ENCODE assay signal across 20 mouse cellular contexts in the genomic region with DNA sequence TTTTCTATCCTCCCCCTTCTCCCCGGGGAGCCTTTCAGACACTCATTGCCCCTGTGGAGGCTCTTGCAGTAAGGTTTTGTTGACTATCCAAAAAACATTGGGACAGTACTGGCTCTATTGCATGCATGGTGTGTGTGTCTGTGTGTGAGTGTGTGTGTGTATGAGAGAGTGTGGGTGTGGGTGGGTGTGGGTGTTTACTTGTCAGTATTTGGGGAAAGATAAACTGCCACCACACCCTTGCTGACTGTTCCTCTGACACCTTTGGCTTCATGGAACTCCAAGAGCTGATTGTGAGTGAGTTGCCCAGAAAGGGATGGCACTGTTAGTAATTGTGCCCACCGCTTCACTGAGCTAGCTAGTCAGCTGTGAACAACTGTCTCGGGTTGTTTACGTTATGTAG. TPM values are rescaled to one million over a fixed set of nuclear protein-coding genes. Genes with fewer than 3 reads are reported as not detected.
DNase-seq lines count a peak whose midpoint lies in the region; ATAC-seq and TF ChIP-seq lines count a peak whose summit lies in the region.
"Had no signal": no experiment of that assay in that cellular context is flagged by ENCODE, and none has a peak within 500 bp of the region (broad histone marks: within the 10 kb centered on the region; RNA-seq: fewer than 3 reads in every experiment).

No protein-coding gene starts in this region.

- no peak overlapping the region for H3K9ac ChIP-seq in heart, embryonic 11.5 days (ENCODE audit: low read depth, low read length)
- H3K9ac ChIP-seq in ES-E14 (ENCODE audit: insufficient read depth, low read depth, low read length, poor library complexity, severe bottlenecking): 0 out of 2 replicates have a peak overlapping the region, but pooled peaks have one; percentile 17
- H3K9ac ChIP-seq in liver, embryonic 14.5 days (replicated peaks): peak overlapping the region; percentile 44
- H3K9ac ChIP-seq: forebrain, embryonic 15.5 days; hindbrain, embryonic 15.5 days had no signal

- H3K4me2 ChIP-seq in heart, embryonic 11.5 days: no peak overlapping the region
- H3K4me2 ChIP-seq in liver, embryonic 14.5 days (ENCODE audit: low read depth): peak overlapping the region; percentile 56
- H3K4me2 ChIP-seq: forebrain, embryonic 15.5 days; hindbrain, embryonic 15.5 days had no signal

- intact Hi-C loops in heart, postnatal 36 days (cut with DNase I): no loop called here

- ATAC-seq in heart, embryonic 11.5 days (replicated peaks; ENCODE audit: insufficient number of reproducible peaks, low FRiP score, low TSS enrichment): peak; percentile 84
- ATAC-seq in common myeloid progenitor, adult 5-6 weeks (replicated peaks; ENCODE audit: low read depth, poor library complexity, severe bottlenecking): peak; percentile 54; the same call in 1 of the 2 replicates
- ATAC-seq in liver, embryonic 14.5 days (ENCODE audit: insufficient read depth): peak; percentile 98
- ATAC-seq: forebrain, embryonic 15.5 days had no signal

- H3K4me1 ChIP-seq in heart, embryonic 11.5 days (ENCODE audit: control insufficient read depth, insufficient read depth, low read length): no peaks in the 10 kb centered on the region
- H3K4me1 ChIP-seq in ES-E14 (ENCODE audit: control insufficient read depth in 2 of 2, insufficient read depth in 2 of 2, low read length in 2 of 2, poor library complexity in 1 of 2): no peaks in the 10 kb centered on the region
- peaks cover 21% of the 10 kb centered on the region in 2 experiments for H3K4me1 ChIP-seq in liver, embryonic 14.5 days (replicated peaks; ENCODE audit: control insufficient read depth in 2 of 2, insufficient read depth in 2 of 2, low read length in 1 of 2)
- H3K4me1 ChIP-seq: forebrain, embryonic 15.5 days; hindbrain, embryonic 15.5 days had no signal

- TF ChIP-seq CTCF in liver, embryonic 14.5 days (IDR thresholded peaks at IDR 0.05; ENCODE audit: low read depth): no peak

- in situ Hi-C loops in ES-E14 (cut with MboI; ENCODE audit: low sequenced_read_pairs in 2 of 2, unreplicated experiment in 2 of 2): no loop called here

- H3K27me3 ChIP-seq in heart, embryonic 11.5 days (ENCODE audit: control insufficient read depth, insufficient read depth, low read length): no peaks in the 10 kb centered on the region
- no peaks in the 10 kb centered on the region for H3K27me3 ChIP-seq in liver, embryonic 14.5 days (ENCODE audit: control insufficient read depth, insufficient read depth, low read length)
- H3K27me3 ChIP-seq: forebrain, embryonic 15.5 days; hindbrain, embryonic 15.5 days had no signal

- WGBS in heart, embryonic 11.5 days (ENCODE audit: insufficient replicate concordance): 90% methylated on average over 4 of the region's 4 CpGs
- 64% methylated on average over 4 of the region's 4 CpGs for WGBS in liver, embryonic 14.5 days (ENCODE audit: insufficient replicate concordance)

- no peak overlapping the region for H3K27ac ChIP-seq in heart, embryonic 11.5 days (ENCODE audit: low read depth, low read length)
- H3K27ac ChIP-seq in ES-E14 (ENCODE audit: insufficient read depth, low read depth, low read length, poor library complexity, severe bottlenecking): peak overlapping the region; percentile 31; the same call in 1 of the 2 replicates
- peak overlapping the region; percentile 78 for H3K27ac ChIP-seq in liver, embryonic 14.5 days
- H3K27ac ChIP-seq: forebrain, embryonic 15.5 days; hindbrain, embryonic 15.5 days had no signal

- no peaks in the 10 kb centered on the region for H3K9me3 ChIP-seq in heart, embryonic 11.5 days (replicated peaks; ENCODE audit: control insufficient read depth, low read length)
- no peaks in the 10 kb centered on the region for H3K9me3 ChIP-seq in ES-E14 (ENCODE audit: control insufficient read depth, insufficient read depth, low read depth, low read length)
- H3K9me3 ChIP-seq in liver, embryonic 14.5 days (ENCODE audit: control insufficient read depth, low read length): no peaks in the 10 kb centered on the region
- H3K9me3 ChIP-seq: forebrain, embryonic 15.5 days; hindbrain, embryonic 15.5 days had no signal

- TF ChIP-seq EP300 in liver, embryonic 14.5 days (IDR thresholded peaks at IDR 0.05; ENCODE audit: low read depth): peak; percentile 29; the same call in 1 of the 2 replicates

- H3K4me3 ChIP-seq in heart, embryonic 11.5 days (ENCODE audit: low read depth, low read length): no peak overlapping the region
- H3K4me3 ChIP-seq in ES-E14 (ENCODE audit: insufficient read depth in 1 of 2, low read depth in 1 of 2, low read length in 2 of 2, poor library complexity in 1 of 2, severe bottlenecking in 1 of 2): no peak overlapping the region
- peak overlapping the region; percentile 22 to 42 for H3K4me3 ChIP-seq in liver, embryonic 14.5 days (ENCODE audit: insufficient read depth in 1 of 2, low read depth in 2 of 2, low read length in 2 of 2)
- H3K4me3 ChIP-seq: forebrain, embryonic 15.5 days; hindbrain, embryonic 15.5 days had no signal

- peaks cover 25% of the 10 kb centered on the region for H3K36me3 ChIP-seq in heart, embryonic 11.5 days (ENCODE audit: control insufficient read depth, insufficient read depth, low read length)
- H3K36me3 ChIP-seq in ES-E14 (ENCODE audit: control insufficient read depth, insufficient read depth, low read length, poor library complexity, severe bottlenecking): peaks cover 44% of the 10 kb centered on the region
- peaks cover 12% of the 10 kb centered on the region; the same call in 1 of the 2 replicates for H3K36me3 ChIP-seq in liver, embryonic 14.5 days (replicated peaks; ENCODE audit: control insufficient read depth, insufficient read depth, low read depth)

- no peak for DNase-seq in heart, postnatal 36 days
- DNase-seq in ES-E14 (ENCODE audit: low read depth, low spot score) (no peak), MN1 (ENCODE audit: low spot score) (no peak)
- peak; percentile 52 to 63 (median 60) for DNase-seq in liver, embryonic 14.5 days (ENCODE audit: low read depth in 3 of 3, low spot score in 3 of 3)
- no peak for DNase-seq in cerebellum, adult 11 months
- DNase-seq in right cerebral cortex, postnatal 14 days: no peak
- DNase-seq: adrenal gland, postnatal 14 days; cerebellum, adult 9-11 months; embryo, embryonic 11 days; heart, postnatal 14 days; kidney, adult 11 months; kidney, postnatal 36 days; lung, postnatal 10 days; right cerebral cortex, adult 18-20 months; thymus, postnatal 4 days had no signal

TF ChIP-seq in ES-E14, 5 proteins besides CTCF, POLR2A, EP300 and RAD21:
- TF ChIP-seq HCFC1 (IDR thresholded peaks at IDR 0.05; ENCODE audit: borderline replicate concordance, insufficient read depth, low read length) (no peak), ZC3H11A (IDR thresholded peaks at IDR 0.05; ENCODE audit: borderline replicate concordance, low read depth, low read length) (no peak), ZNF384 (IDR thresholded peaks at IDR 0.05; ENCODE audit: low read depth, low read length) (no peak), MAFK (IDR thresholded peaks at IDR 0.05; ENCODE audit: insufficient read depth, low read depth, low read length) (no peak), CHD2 (IDR thresholded peaks at IDR 0.05; ENCODE audit: low read depth, low read length) (no peak)

RNA-seq across cellular contexts. Expression of a gene that starts 14.6 kb away (rescaled TPM):
- 22.6 and 26.0 TPM in 2 replicates for polyA plus RNA-seq in heart, embryonic 11.5 days (2014; fragmentation: Nextera tagmentation; extraction: Ambion mirVana)
- 10 to 100 TPM; 11.8 to 13.3 TPM for total RNA-seq in heart, postnatal 36 days (2021)
- total RNA-seq in ES-E14 (2012; rRNA removed): 30.1 and 56.8 TPM in 2 replicates
- 32.7 and 34.0 TPM in 2 replicates for total RNA-seq in common myeloid progenitor, adult 5-6 weeks (2017)
- polyA plus RNA-seq in liver, embryonic 14.5 days (2012; rRNA removed): 3.7 and 8.5 TPM in 2 replicates
- 14.0 and 14.1 TPM in 2 replicates for polyA plus RNA-seq in liver, embryonic 14.5 days (2014; fragmentation: Nextera tagmentation; extraction: Ambion mirVana)

RNA-seq across cellular contexts. Expression of a gene that starts 59.2 kb away (rescaled TPM):
- polyA plus RNA-seq in heart, embryonic 11.5 days (2014; fragmentation: Nextera tagmentation; extraction: Ambion mirVana): 55.6 and 61.9 TPM in 2 replicates
- total RNA-seq in heart, postnatal 36 days (2021): 10 to 100 TPM; 55.0 to 68.6 TPM
- total RNA-seq in ES-E14 (2012; rRNA removed): 117 and 191 TPM in 2 replicates
- 0.27 and 0.34 TPM in 2 replicates for total RNA-seq in common myeloid progenitor, adult 5-6 weeks (2017)
- 2.8 and 3.0 TPM in 2 replicates for polyA plus RNA-seq in liver, embryonic 14.5 days (2012; rRNA removed)
- 3.2 and 4.3 TPM in 2 replicates for polyA plus RNA-seq in liver, embryonic 14.5 days (2014; fragmentation: Nextera tagmentation; extraction: Ambion mirVana)
- total RNA-seq: granulocyte monocyte progenitor cell, adult 5-6 weeks had no signal

Comparison
In these comparisons a context has a peak if more than half of its experiments do, and no peak if none do; other contexts are left out.
1. H3K4me3 ChIP-seq: peak in liver, embryonic 14.5 days (2 of 2); none in heart, embryonic 11.5 days (single experiment) and ES-E14 (0 of 2).
2. DNase-seq: peak in liver, embryonic 14.5 days (3 of 3); none in heart, postnatal 36 days (0 of 2), ES-E14 (single experiment), MN1 (single experiment), cerebellum, adult 11 months (single experiment) and right cerebral cortex, postnatal 14 days (single experiment).
3. RNA of a gene that starts 59.2 kb away (total RNA-seq): 117 to 191 TPM in ES-E14 and 55.0 to 68.6 TPM in heart, postnatal 36 days; 0.27 to 0.34 TPM in common myeloid progenitor, adult 5-6 weeks; every median in the first group is over 10 times any median in the second.
4. Peak in every context shown above with its lines, with median percentiles within 50 percentile points of each other: ATAC-seq.